Mouse (Mus musculus) natural killer cell, adult 2 months (primary cell): ENCODE measurements around the gene Taf6.

Experiments used
- DNase-seq, 2 experiments: peaks; one replicate each; pipeline ENCODE4 v3.0.0; 2022; ENCODE audit warnings: low spot score in 2 of 2

Taf6 gene

GRCm38 (mm10) chr5:138171695-138172491 lies 15.4 kb downstream of the Taf6 start, which contains the start of the genes Ap4m1 and Mcm7:
Gene Ap4m1, plus strand, starts transcription at chr5:138172002.
Gene Mcm7, minus strand, starts transcription at chr5:138172422.
- peak; percentile 94 for DNase-seq

GRCm38 (mm10) chr5:138170936-138171561 lies 16.2 kb downstream of the Taf6 start:
- peak; percentile 93 to 94 for DNase-seq

- no peak for DNase-seq
These were observed 21.7 kb downstream of the Taf6 start for GRCm38 (mm10) chr5:138165594-138165993.

DNA sequence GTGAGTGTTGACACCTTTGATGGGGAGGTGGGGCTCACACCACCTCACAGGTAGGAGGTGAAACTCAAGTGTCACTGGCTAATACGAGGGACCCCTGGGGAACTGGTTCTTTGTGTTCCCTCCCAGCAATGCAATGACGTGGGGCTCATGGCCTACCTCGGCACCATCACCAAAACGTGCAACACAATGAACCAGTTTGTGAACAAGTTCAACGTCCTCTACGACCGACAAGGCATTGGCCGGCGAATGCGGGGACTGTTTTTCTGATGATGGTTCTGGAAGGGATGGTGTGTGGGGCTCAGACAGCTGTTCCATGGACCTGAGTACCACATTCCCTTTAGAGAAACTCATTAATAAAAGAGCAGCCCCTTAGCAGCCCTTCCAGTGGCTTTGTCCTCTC lies 23.6 kb downstream of the Taf6 start:
- no peak for DNase-seq

GRCm38 (mm10) chr5:138163046-138163445 lies 24.2 kb downstream of the Taf6 start:
- DNase-seq = no peak

DNA sequence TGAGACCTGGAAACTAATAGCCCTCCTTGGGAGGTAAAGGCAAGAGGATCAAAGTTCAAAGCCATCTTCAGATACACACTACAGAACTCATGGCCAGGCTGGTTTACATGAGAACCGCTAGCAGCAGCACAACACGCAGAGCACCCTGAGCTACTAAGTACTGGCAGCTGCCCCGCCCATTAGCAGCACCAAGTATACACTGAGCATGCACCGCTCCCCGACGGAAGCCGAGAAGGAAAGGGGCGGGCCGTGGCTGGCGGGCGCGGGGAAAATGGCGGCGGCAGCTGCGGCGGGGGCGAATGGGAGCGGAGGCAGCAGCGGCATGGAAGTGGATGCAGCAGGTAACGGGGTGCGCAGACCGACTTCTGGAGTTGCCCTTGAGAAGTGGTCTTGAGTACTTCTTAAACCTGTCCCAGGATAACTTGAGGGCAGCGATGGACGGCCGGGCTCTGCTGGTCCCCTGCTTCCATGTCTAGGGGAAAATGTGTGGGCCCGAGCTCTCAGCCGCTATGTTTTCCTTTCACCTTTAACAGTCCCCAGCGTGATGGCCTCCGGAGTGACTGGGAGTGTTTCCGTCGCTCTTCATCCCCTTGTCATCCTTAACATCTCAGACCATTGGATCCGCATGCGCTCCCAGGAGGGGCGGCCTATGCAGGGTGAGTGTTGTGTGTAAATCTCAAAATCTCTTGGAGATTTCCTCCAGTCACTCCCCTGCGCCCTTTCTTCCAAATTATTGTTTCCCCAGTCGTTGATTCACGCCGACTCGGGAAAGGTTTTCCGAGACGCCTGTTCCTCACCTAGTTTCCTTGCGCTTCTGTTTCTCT lies 26.2 kb downstream of the Taf6 start, which contains the start of gene Cops6:
Gene Cops6 (plus strand): TSS at position 230 of the 824 bp plus-strand sequence.
- DNase-seq = peak; percentile 93 to 95

GRCm38 (mm10) chr5:138160224-138160762 lies 27.0 kb downstream of the Taf6 start:
- DNase-seq = no peak

GRCm38 (mm10) chr5:138155443-138155976 lies 31.7 kb downstream of the Taf6 start, which contains the start of gene Zfp113:
Gene Zfp113, minus strand, starts transcription at chr5:138155744.
- peak; percentile 90 to 91 for DNase-seq

DNA sequence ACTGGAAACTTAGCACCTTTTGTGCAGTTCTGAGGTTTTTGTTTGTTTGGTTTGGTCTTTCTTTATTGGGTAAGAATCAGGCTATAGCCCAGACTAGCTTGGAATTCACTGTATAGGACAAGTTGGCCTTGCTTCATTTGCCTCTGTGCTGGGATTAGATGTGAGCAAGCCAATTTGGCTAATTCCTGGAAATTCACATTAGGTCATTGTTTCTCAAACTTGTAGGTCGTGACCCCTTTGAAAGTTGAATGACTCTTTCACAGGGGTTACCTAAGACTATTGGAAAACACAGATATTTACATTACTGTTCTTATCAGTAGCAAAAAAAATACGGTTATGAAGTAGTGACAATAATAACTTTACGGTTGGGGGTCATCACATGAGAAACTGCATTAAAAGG lies 32.9 kb downstream of the Taf6 start:
- no peak for DNase-seq

- no peak for DNase-seq
These were observed 48.7 kb downstream of the Taf6 start for GRCm38 (mm10) chr5:138138585-138138984.

- DNase-seq = peak in 1 of 2 experiments; percentile 12
These were observed 49.2 kb downstream of the Taf6 start for GRCm38 (mm10) chr5:138137935-138138549.

- DNase-seq = no peak
These were observed 50.0 kb downstream of the Taf6 start for GRCm38 (mm10) chr5:138137257-138137656.

DNA sequence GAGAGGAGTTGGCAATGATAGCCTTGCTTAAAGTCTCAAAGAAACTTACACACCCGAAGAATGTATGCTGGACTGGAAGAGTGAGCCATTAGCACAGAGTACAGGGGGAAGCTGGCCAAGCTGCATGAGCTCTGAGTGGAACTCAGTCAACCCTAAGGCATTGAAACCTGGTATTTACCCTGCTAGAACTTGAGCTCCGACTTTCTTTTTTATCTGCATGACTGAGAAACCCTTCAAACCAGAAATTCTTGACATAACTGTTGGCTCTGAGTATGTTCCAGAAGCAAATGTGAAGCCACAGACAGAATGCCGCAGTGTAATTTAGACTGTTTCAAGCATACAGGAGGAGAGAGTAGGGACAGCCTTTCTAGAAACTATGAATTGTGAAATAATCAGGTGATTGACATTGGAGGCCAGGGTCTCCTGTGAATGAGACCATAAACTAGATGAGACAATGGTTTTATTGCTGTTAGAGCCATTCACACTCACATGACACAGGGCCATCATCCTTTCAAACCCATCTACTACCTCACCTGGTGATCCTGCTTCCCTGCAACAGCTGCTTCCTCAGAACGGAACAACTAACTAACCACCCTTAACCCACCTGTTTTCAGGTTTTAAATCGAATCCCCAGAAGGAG lies 54.7 kb downstream of the Taf6 start:
- no peak for DNase-seq
